Mouse (Mus musculus) forebrain, embryonic 10.5 days (tissue): ENCODE data around the gene Runx3. TPM values are rescaled to one million over a fixed set of nuclear protein-coding genes. Genes with fewer than 3 reads are reported as not detected.

Source experiments
- DNase-seq: peaks from one replicate; pipeline ENCODE4 v3.0.0-alpha.2; 2017; ENCODE audit warnings: low spot score; ENCODE audit errors: extremely low spot score
- H3K27ac ChIP-seq: fragments of 300-500 bp; sonication (generic); 2 replicates; pipeline ENCODE4 v1.5.1; 2016; ENCODE audit warnings: mild to moderate bottlenecking
- H3K27me3 ChIP-seq: fragments of 300-500 bp; sonication (generic); 2 replicates; pipeline ENCODE4 v1.6.1; 2016; ENCODE audit warnings: mild to moderate bottlenecking; ENCODE audit not compliant: poor library complexity, severe bottlenecking
- H3K36me3 ChIP-seq: fragments of 300-500 bp; sonication (generic); replicated peaks from 2 replicates; pipeline ENCODE4 v1.6.1; 2016; ENCODE audit warnings: mild to moderate bottlenecking, moderate library complexity
- H3K4me1 ChIP-seq: fragments of 300-500 bp; sonication (generic); 2 replicates; pipeline ENCODE4 v1.6.1; 2016
- H3K4me3 ChIP-seq: fragments of 300-500 bp; sonication (generic); 2 replicates; pipeline ENCODE4 v1.5.1; 2016; ENCODE audit warnings: mild to moderate bottlenecking, moderate library complexity
- H3K9me3 ChIP-seq: fragments of 300-500 bp; sonication (generic); 2 replicates; pipeline ENCODE4 v1.6.1; 2016; ENCODE audit warnings: mild to moderate bottlenecking, moderate library complexity
- WGBS: fragments of 180-500 bp; shearing (Covaris S2); methylation state at CpG from one replicate; pipeline ENCODE4 v1.1.7; 2016; 5-methylcytosine and 5-hydroxymethylcytosine counted together
- polyA plus RNA-seq: library from polyadenylated mRNA; unstranded; fragments of >200 nt; fragmentation: Nextera tagmentation; extraction: Ambion mirVana; gene quantifications from 2 replicates; pipeline ENCODE4 v1.2.1, GENCODE M21; 2016

Gene Runx3
- polyA plus RNA-seq, 1 experiment from 2014 or later: 0.04 TPM

DNA sequence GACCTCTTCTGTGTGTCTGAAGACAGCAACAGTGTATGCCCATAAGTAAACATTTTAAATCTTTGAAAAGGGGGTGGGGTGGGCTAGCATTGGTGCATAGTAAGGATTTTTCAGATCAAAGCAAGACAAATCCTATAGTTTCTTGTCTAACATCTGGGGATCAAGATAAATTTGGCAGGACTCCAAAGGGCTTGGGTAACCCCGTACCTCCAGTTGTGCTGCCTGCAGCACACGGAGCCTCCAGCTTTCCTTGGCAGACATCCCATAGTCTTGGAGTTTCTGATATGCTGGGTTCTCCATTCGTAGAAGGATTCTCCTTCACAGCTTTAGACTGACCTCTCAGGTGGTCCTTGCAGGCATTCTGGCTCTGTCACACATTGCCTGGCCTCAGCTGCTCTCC, 27.6 kb upstream of the Runx3 start:
- H3K36me3 ChIP-seq: no peaks in the 10 kb centered on the region
- H3K9me3 ChIP-seq: no peaks in the 10 kb centered on the region
- 85% methylated on average over 3 of the region's 3 CpGs for WGBS
- peaks cover 19% of the 10 kb centered on the region for H3K4me1 ChIP-seq
- DNase-seq: no peak
- no peak overlapping the region for H3K4me3 ChIP-seq
- no peak overlapping the region for H3K27ac ChIP-seq
- peaks cover 5% of the 10 kb centered on the region; the same call in 1 of the 2 replicates for H3K27me3 ChIP-seq

DNA sequence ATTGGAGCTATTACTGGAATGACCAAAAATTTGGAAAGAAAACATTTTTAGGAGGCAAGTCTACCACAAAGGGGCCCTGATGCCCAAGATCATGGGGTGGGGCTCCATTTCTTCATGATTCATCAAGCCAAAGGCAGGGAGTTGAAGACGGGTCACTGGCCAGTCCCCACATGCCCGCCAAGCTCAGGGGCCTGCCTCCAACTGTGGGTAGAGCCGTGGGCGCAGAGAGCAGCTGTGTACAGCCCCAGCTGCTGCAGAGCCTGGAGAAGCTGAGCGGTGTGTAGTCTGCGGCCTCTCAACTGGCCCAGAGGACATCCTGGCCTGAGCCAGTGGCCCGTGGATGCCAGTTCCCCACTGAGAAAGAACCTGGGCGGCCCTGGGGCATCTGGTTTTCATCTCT, 24.8 kb upstream of the Runx3 start:
- Histone ChIP-seq H3K27ac (no peak overlapping the region), H3K27me3 (no peaks in the 10 kb centered on the region), H3K36me3 (no peaks in the 10 kb centered on the region), H3K9me3 (no peaks in the 10 kb centered on the region), H3K4me3 (no peak overlapping the region), H3K4me1 (peaks cover under 1% of the 10 kb centered on the region; the same call in 1 of the 2 replicates)
- no peak for DNase-seq
- 85% methylated on average over 8 of the region's 8 CpGs for WGBS

DNA sequence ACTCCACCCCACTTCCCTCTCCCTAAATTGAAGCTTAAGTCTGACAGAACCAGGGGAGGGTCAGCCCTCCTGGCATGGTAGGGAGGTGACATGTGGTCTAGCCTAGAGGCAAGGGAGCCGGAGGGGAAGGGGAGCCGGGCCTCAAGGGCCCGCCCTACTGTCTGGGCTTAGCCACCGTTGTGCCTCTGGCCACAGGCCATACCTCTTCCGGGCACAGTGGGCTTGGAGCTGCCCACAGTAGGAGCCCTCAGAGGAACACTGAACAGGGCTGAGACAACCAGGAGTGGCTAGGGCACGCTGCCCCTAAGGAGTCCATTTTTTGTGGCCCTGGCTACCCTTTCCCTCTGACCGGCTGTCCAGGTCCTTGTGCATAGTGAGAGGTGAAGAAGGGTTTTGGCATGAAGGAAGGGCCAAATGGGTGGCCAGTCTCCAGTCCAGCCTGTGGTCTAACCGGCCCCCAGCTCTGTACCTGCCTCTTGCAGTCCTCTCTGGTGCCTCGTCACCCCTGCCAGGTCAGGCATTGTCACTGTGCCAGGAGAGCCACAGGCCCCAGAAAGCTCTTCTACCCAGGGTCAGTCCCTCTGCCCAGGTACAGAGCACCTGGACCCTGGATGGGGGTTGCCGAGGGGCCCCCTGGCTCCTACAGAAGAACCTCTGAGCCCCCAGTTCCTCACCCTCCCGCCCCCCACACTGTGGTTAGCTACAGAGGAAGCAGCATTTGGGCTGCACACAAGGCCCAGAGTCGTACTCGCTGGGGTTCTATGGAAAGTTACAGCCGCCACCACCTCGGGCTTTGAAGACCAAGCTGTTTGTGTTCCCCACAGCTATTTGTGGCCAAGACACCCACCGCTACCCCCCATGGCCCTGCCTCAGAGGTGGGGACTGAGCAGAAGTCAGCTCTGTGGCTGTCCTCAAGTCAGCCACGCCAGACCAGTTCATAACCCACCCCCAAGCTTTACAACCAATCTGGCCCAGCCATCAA, 22.3 kb upstream of the Runx3 start:
- H3K9me3 ChIP-seq: no peaks in the 10 kb centered on the region
- no peaks in the 10 kb centered on the region for H3K4me1 ChIP-seq
- peaks cover 9% of the 10 kb centered on the region; the same call in 1 of the 2 replicates for H3K27me3 ChIP-seq
- no peak for DNase-seq
- no peaks in the 10 kb centered on the region for H3K36me3 ChIP-seq
- 85% methylated on average over 17 of the region's 17 CpGs for WGBS
- no peak overlapping the region for H3K4me3 ChIP-seq
- H3K27ac ChIP-seq: peak overlapping the region; percentile 25; the same call in 1 of the 2 replicates

DNA sequence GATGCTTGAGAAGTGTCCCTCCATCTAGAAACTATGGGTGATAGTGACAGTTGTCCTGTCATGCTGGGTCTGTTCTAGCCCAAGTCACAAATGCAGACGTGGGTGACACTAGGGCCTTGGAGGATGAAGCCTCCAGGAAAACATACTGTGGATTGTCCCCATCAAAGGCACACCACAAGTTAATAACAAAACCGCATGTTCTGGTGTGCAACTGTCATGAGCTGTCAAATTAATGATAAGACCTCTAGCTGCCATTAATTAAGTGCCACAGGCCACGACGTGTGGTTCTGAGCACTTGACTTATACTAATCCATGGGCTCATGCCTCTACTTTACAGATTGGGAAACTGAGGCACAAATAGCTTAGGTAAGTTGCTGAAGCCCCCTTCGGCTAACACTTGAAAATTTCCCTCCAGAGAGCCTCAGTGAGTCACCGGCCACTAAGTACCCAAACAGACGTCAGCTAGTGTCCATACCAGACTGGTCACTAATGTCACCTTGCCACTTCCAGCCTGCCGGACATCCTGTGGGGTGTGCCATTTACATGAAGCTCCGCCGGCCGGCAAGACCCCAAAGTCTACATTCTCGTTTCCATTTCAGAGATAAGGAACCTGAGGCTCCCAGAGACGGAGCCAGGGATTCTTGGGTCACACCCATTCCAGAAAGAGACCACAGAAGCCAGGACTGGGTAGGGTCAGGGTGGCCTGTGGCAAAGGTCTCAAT, 18.3 kb upstream of the Runx3 start:
- WGBS: 85% methylated on average over 13 of the region's 13 CpGs
- no peak for DNase-seq
- H3K27ac ChIP-seq: no peak overlapping the region
- H3K27me3 ChIP-seq: peaks cover 12% of the 10 kb centered on the region; the same call in 1 of the 2 replicates
- no peaks in the 10 kb centered on the region for H3K4me1 ChIP-seq
- H3K9me3 ChIP-seq: no peaks in the 10 kb centered on the region
- no peaks in the 10 kb centered on the region for H3K36me3 ChIP-seq
- no peak overlapping the region for H3K4me3 ChIP-seq

DNA sequence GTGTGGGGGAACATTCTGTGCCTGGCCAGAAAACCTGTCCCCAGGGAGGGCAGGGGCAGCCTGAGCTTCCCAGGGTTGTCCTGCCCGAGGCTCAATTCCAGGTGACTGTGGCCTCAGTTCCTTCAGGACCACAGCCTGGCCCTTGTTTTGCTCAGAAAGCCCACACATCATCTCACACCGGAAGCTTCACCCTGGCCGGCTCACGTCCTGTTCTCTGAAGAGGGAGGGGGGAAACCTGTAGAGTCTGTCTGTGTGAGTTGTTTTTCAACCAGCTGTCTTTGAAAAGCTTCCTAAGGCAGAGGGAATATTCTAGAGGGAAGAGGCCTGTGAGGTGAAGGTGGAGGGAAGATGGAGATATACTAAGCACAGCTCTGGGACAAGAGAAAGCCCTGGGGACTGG, 17.7 kb upstream of the Runx3 start:
- Histone ChIP-seq H3K27me3 (peaks cover 12% of the 10 kb centered on the region; the same call in 1 of the 2 replicates), H3K4me1 (no peaks in the 10 kb centered on the region), H3K36me3 (no peaks in the 10 kb centered on the region), H3K9me3 (no peaks in the 10 kb centered on the region), H3K4me3 (no peak overlapping the region), H3K27ac (no peak overlapping the region)
- no peak for DNase-seq
- WGBS: 73% methylated on average over 4 of the region's 4 CpGs

DNA sequence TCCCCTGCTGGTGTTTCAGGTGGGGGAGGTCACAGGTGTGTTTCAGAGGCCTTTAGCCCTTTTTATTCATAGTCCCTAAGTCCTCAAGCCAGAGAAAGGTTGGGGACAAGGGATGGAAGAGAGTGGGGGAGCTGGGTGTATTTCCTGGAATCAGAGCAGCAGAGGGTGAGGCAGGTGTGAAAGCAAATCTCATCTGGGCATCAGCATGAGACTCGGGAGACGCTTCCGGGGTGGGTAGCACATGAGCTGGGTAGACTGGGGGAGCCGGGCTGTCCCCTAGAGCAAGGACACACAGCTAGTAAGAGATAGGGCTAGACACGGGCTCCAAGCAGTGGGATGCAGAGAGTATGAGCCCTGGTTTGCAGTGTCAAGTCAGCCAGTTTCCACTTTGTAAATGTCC, 16.7 kb upstream of the Runx3 start:
- Histone ChIP-seq H3K9me3 (no peaks in the 10 kb centered on the region), H3K27me3 (peaks cover 12% of the 10 kb centered on the region; the same call in 1 of the 2 replicates), H3K27ac (no peak overlapping the region), H3K4me1 (no peaks in the 10 kb centered on the region), H3K36me3 (no peaks in the 10 kb centered on the region), H3K4me3 (no peak overlapping the region)
- DNase-seq: no peak
- 76% methylated on average over 5 of the region's 5 CpGs for WGBS

DNA sequence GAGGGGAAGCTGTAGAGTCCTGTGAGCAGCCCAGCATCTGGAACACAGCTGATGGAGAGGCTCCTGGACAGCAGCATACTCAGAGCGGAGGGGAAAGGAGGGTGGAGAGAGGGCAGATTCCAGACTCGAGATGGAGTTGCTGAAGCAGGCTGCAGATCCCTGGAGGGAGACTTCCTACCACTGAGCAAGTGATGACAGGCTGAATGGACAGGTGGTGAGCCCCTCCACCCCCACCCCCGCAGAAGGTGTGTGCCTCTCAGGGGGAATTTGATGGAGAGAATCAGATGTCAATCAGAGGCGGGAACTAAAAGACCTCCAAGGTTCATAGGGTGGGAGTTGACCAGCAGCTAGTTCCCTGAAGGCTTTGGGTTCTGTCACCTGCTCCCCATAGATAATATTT, 13.5 kb upstream of the Runx3 start:
- peaks cover 4% of the 10 kb centered on the region; the same call in 1 of the 2 replicates for H3K9me3 ChIP-seq
- H3K36me3 ChIP-seq: no peaks in the 10 kb centered on the region
- H3K27me3 ChIP-seq: peaks cover 22% of the 10 kb centered on the region; the same call in 1 of the 2 replicates
- no peak overlapping the region for H3K27ac ChIP-seq
- no peaks in the 10 kb centered on the region for H3K4me1 ChIP-seq
- WGBS: 79% methylated on average over 4 of the region's 4 CpGs
- DNase-seq: no peak
- no peak overlapping the region for H3K4me3 ChIP-seq

DNA sequence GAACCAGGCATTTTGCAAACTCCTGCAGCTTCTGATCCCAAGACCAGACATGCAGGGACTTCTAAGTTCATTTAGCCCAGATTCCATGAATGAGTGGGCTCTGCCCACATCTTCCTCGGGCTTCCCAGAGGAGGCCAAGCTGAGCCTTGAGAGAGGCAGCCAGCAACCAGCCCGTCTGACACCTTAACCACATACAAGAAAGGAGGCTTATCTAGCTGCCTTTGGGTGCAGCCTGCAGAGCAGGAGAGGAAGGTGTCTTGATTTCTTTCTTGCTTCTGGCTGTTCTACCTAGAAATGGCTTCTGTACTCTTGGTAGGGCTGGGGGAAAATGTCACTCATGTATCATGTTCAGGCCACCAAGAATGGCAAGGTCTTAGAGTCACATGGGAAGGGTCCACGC, 11.8 kb upstream of the Runx3 start:
- Histone ChIP-seq H3K4me3 (no peak overlapping the region), H3K36me3 (no peaks in the 10 kb centered on the region), H3K27me3 (peaks cover 12% of the 10 kb centered on the region; the same call in 1 of the 2 replicates), H3K9me3 (peaks cover 11% of the 10 kb centered on the region; the same call in 1 of the 2 replicates), H3K27ac (no peak overlapping the region), H3K4me1 (0 out of 2 replicates have a peak, but pooled peaks cover under 1% of the 10 kb centered on the region)
- no peak for DNase-seq
- WGBS: 77% methylated on average over 3 of the region's 3 CpGs

DNA sequence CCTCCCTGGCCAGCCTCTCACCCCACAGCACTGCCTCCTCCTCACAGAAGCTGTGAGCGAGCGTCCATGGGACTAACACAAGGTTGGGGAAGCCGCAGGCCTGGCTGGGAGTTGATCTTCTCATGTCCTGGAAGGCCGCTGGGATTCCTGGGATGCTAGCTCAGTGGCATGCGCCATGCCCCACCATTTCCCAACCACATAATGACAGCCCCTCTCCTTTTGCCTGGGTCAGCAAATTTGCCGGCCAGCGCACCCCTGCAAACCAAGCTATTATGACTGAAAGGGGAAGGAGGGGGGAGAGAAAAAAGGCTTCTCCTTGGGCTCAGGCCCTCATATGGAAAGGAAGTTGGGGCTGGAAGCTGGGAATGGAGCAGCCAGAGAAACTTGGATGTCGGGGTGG, 6.8 kb upstream of the Runx3 start:
- Histone ChIP-seq H3K4me3 (no peak overlapping the region), H3K4me1 (peaks cover 24% of the 10 kb centered on the region), H3K27ac (no peak overlapping the region), H3K9me3 (peaks cover 11% of the 10 kb centered on the region; the same call in 1 of the 2 replicates), H3K36me3 (no peaks in the 10 kb centered on the region), H3K27me3 (peaks cover 9% of the 10 kb centered on the region; the same call in 1 of the 2 replicates)
- 85% methylated on average over 8 of the region's 8 CpGs for WGBS
- DNase-seq: no peak

DNA sequence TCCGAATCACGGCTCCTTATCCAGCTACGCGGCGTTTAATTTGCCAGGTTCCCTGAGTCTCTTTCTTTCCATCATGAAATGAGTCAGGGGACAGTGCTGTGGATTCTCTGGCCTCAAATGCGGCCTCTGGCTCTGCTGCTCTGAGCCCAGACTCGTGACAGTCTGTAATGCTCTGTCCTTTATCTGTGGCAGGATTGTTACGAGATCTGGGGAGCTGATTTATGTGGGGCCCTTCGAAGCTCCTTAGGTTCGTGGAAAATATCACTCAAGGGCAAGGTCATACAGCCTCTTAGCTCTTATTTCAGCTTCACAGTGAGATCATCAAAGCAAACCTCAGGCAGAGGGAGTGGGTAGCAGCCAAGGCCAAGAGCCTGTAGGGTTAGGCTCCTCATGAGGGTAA, 6.2 kb upstream of the Runx3 start:
- H3K9me3 ChIP-seq: peaks cover 11% of the 10 kb centered on the region; the same call in 1 of the 2 replicates
- H3K27ac ChIP-seq: no peak overlapping the region
- peaks cover 24% of the 10 kb centered on the region for H3K4me1 ChIP-seq
- H3K36me3 ChIP-seq: no peaks in the 10 kb centered on the region
- H3K27me3 ChIP-seq: peaks cover 9% of the 10 kb centered on the region; the same call in 1 of the 2 replicates
- H3K4me3 ChIP-seq: no peak overlapping the region
- DNase-seq: no peak
- 88% methylated on average over 10 of the region's 10 CpGs for WGBS

DNA sequence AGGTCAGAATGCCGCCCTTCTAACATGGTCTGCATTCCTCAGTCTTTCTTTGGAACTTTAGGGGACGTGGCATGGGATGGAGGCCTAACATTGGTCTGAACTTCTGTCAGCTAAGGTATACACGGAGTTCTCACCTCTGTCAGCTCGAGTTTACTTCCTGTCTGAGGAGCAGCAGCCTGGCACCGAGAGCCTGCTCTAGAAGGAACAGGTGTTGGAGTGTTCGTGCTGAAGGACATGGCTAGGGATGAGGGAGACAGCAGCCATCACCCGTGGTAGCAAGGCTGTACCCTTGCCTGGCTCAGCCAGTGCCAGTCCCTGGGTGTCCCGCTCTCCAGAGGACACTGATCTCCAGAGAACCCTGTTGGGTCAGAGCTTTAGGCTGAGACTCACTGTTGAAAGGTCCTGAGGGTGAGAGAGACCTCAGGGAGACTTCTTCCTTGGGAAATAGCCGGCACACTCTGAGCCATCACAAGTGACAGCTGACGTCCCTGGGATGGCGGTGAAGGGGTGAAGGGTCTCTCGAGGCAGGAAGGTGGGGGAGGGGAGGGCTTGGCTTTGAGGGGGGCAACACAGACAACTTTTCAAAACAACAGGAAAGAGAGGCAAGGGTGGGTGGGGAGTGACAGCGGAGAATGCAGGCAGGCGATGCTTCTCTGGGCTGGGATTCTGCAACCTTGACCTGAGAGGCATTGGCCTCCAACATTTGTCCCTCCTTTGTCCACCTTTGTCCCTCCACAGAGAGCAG, 4.9 kb upstream of the Runx3 start:
- DNase-seq: no peak
- 0 out of 2 replicates have a peak, but pooled peaks cover 3% of the 10 kb centered on the region for H3K27me3 ChIP-seq
- H3K36me3 ChIP-seq: no peaks in the 10 kb centered on the region
- H3K9me3 ChIP-seq: peaks cover 11% of the 10 kb centered on the region; the same call in 1 of the 2 replicates
- peaks cover 27% of the 10 kb centered on the region for H3K4me1 ChIP-seq
- no peak overlapping the region for H3K27ac ChIP-seq
- WGBS: 67% methylated on average over 14 of the region's 14 CpGs
- no peak overlapping the region for H3K4me3 ChIP-seq

DNA sequence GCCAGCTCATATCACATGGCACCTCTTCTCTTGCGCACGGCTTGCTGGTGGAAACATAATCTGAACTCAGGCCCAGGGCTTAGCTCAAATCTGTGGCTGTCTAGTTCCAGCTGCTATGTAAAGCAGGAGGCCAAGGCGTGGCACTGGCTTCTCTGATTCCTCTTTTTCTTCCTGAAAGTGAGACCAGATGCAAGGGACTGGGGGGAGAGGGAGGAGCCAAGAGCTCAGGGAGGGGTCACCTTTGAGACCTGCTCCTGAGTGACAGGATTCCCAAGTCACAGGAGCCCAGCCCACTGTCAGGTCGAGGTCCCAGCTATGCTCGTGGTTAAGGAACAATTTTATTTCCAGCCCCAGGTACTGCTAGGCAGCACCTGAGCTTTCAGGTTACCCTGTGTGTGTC, 4.1 kb upstream of the Runx3 start:
- Histone ChIP-seq H3K9me3 (peaks cover 11% of the 10 kb centered on the region; the same call in 1 of the 2 replicates), H3K4me1 (peaks cover 27% of the 10 kb centered on the region), H3K27ac (no peak overlapping the region), H3K4me3 (no peak overlapping the region), H3K27me3 (no peaks in the 10 kb centered on the region), H3K36me3 (no peaks in the 10 kb centered on the region)
- no peak for DNase-seq
- 61% methylated on average over 5 of the region's 5 CpGs for WGBS
